Mouse (Mus musculus) embryonic facial prominence, embryonic 12.5 days (tissue): ENCODE data around the gene Slc25a17. TPM values are rescaled to one million over a fixed set of nuclear protein-coding genes. Genes with fewer than 3 reads are reported as not detected.

Experiments
- ATAC-seq: fragments of 200-750 bp; cut with Nextera tagmentation; 2 replicates; pipeline ENCODE4 v1.8.0; 2017; ENCODE audit not compliant: insufficient number of reproducible peaks, insufficient read depth, low FRiP score, low TSS enrichment
- H3K27ac ChIP-seq: fragments of 300-500 bp; sonication (generic); 2 replicates; pipeline ENCODE4 v1.5.1; 2016; ENCODE audit warnings: mild to moderate bottlenecking
- H3K27me3 ChIP-seq: fragments of 300-500 bp; sonication (generic); 2 replicates; pipeline ENCODE4 v1.6.1; 2016; ENCODE audit warnings: mild to moderate bottlenecking, moderate library complexity
- H3K36me3 ChIP-seq: fragments of 300-500 bp; sonication (generic); 2 replicates; pipeline ENCODE4 v1.6.1; 2016; ENCODE audit warnings: mild to moderate bottlenecking
- H3K4me1 ChIP-seq: fragments of 300-500 bp; sonication (generic); 2 replicates; pipeline ENCODE4 v1.6.1; 2016
- H3K4me2 ChIP-seq: fragments of 300-500 bp; sonication (generic); replicated peaks from 2 replicates; pipeline ENCODE4 v1.6.1; 2016; ENCODE audit warnings: mild to moderate bottlenecking, moderate library complexity
- H3K4me3 ChIP-seq: fragments of 300-500 bp; sonication (generic); 2 replicates; pipeline ENCODE4 v1.5.1; 2016; ENCODE audit warnings: mild to moderate bottlenecking
- H3K9ac ChIP-seq: fragments of 300-500 bp; sonication (generic); 2 replicates; pipeline ENCODE4 v1.6.1; 2016; ENCODE audit warnings: mild to moderate bottlenecking, moderate library complexity
- H3K9me3 ChIP-seq: fragments of 300-500 bp; sonication (generic); 2 replicates; pipeline ENCODE4 v1.6.1; 2016; ENCODE audit warnings: mild to moderate bottlenecking, moderate library complexity
- WGBS: fragments of 180-500 bp; shearing (Covaris S2); methylation state at CpG from one replicate; pipeline ENCODE4 v1.1.7; 2016; 5-methylcytosine and 5-hydroxymethylcytosine counted together
- polyA plus RNA-seq: library from polyadenylated mRNA; unstranded; fragments of >200 nt; fragmentation: Nextera tagmentation; extraction: Ambion mirVana; gene quantifications from 2 replicates; pipeline ENCODE4 v1.2.1, GENCODE M21; 2016

Gene Slc25a17
- polyA plus RNA-seq, 1 experiment from 2014 or later: 112 TPM

GRCm38 (mm10) chr15:81298213-81298612, 62.4 kb downstream of the Slc25a17 start:
- Histone ChIP-seq H3K4me2 (no peak overlapping the region), H3K27ac (0 out of 2 replicates have a peak overlapping the region, but pooled peaks have one; percentile 30), H3K9ac (no peak overlapping the region), H3K36me3 (no peaks in the 10 kb centered on the region), H3K27me3 (no peaks in the 10 kb centered on the region), H3K4me1 (no peaks in the 10 kb centered on the region), H3K9me3 (no peaks in the 10 kb centered on the region), H3K4me3 (no peak overlapping the region)
- 78% methylated on average over 6 of the region's 6 CpGs for WGBS
- ATAC-seq: no peak

- H3K36me3 ChIP-seq: no peaks in the 10 kb centered on the region
- ATAC-seq: no peak
- no peaks in the 10 kb centered on the region for H3K4me1 ChIP-seq
- H3K27ac ChIP-seq: no peak overlapping the region
- no peak overlapping the region for H3K9ac ChIP-seq
- no peaks in the 10 kb centered on the region for H3K27me3 ChIP-seq
- no peak overlapping the region for H3K4me2 ChIP-seq
- 74% methylated on average over 3 of the region's 3 CpGs for WGBS
- H3K4me3 ChIP-seq: no peak overlapping the region
- H3K9me3 ChIP-seq: no peaks in the 10 kb centered on the region
These were observed 63.1 kb downstream of the Slc25a17 start for GRCm38 (mm10) chr15:81297543-81297942.

GRCm38 (mm10) chr15:81294897-81295296, 65.7 kb downstream of the Slc25a17 start:
- H3K4me2 ChIP-seq: no peak overlapping the region
- no peak overlapping the region for H3K9ac ChIP-seq
- H3K4me1 ChIP-seq: 0 out of 2 replicates have a peak, but pooled peaks cover 5% of the 10 kb centered on the region
- H3K4me3 ChIP-seq: no peak overlapping the region
- no peaks in the 10 kb centered on the region for H3K27me3 ChIP-seq
- whole genome bisulfite sequencing: 91% methylated on average over 10 of the region's 10 CpGs
- no peak overlapping the region for H3K27ac ChIP-seq
- H3K9me3 ChIP-seq: no peaks in the 10 kb centered on the region
- H3K36me3 ChIP-seq: no peaks in the 10 kb centered on the region
- no peak for ATAC-seq

- no peaks in the 10 kb centered on the region for H3K36me3 ChIP-seq
- no peak overlapping the region for H3K4me3 ChIP-seq
- ATAC-seq: no peak
- WGBS: 78% methylated on average over 12 of the region's 12 CpGs
- H3K9me3 ChIP-seq: no peaks in the 10 kb centered on the region
- no peak overlapping the region for H3K4me2 ChIP-seq
- H3K27ac ChIP-seq: no peak overlapping the region
- H3K9ac ChIP-seq: no peak overlapping the region
- 0 out of 2 replicates have a peak, but pooled peaks cover 5% of the 10 kb centered on the region for H3K4me1 ChIP-seq
- H3K27me3 ChIP-seq: no peaks in the 10 kb centered on the region
These were observed 66.2 kb downstream of the Slc25a17 start for GRCm38 (mm10) chr15:81294386-81294785.

GRCm38 (mm10) chr15:81290747-81291146, 69.9 kb downstream of the Slc25a17 start:
- Histone ChIP-seq H3K4me3 (no peak overlapping the region), H3K36me3 (no peaks in the 10 kb centered on the region), H3K4me1 (0 out of 2 replicates have a peak, but pooled peaks cover 5% of the 10 kb centered on the region), H3K27me3 (no peaks in the 10 kb centered on the region), H3K9me3 (no peaks in the 10 kb centered on the region), H3K9ac (no peak overlapping the region), H3K27ac (no peak overlapping the region), H3K4me2 (no peak overlapping the region)
- no peak for ATAC-seq
- WGBS: 74% methylated on average over 9 of the region's 9 CpGs

- Histone ChIP-seq H3K27me3 (no peaks in the 10 kb centered on the region), H3K9me3 (no peaks in the 10 kb centered on the region), H3K4me2 (no peak overlapping the region), H3K4me1 (0 out of 2 replicates have a peak, but pooled peaks cover 5% of the 10 kb centered on the region), H3K9ac (no peak overlapping the region), H3K27ac (no peak overlapping the region), H3K36me3 (no peaks in the 10 kb centered on the region), H3K4me3 (no peak overlapping the region)
- no peak for ATAC-seq
- WGBS: 87% methylated on average over 4 of the region's 4 CpGs
These were observed 70.4 kb downstream of the Slc25a17 start for GRCm38 (mm10) chr15:81290230-81290629.

- Histone ChIP-seq H3K9ac (no peak overlapping the region), H3K4me1 (no peaks in the 10 kb centered on the region), H3K27ac (no peak overlapping the region), H3K9me3 (no peaks in the 10 kb centered on the region), H3K4me2 (no peak overlapping the region), H3K4me3 (no peak overlapping the region), H3K27me3 (no peaks in the 10 kb centered on the region), H3K36me3 (no peaks in the 10 kb centered on the region)
- ATAC-seq: no peak
- 70% methylated on average over 9 of the region's 9 CpGs for WGBS
These were observed 76.4 kb downstream of the Slc25a17 start for GRCm38 (mm10) chr15:81284121-81284734.

- no peak overlapping the region for H3K27ac ChIP-seq
- no peaks in the 10 kb centered on the region for H3K36me3 ChIP-seq
- no peak overlapping the region for H3K9ac ChIP-seq
- H3K4me2 ChIP-seq: no peak overlapping the region
- H3K4me1 ChIP-seq: peaks cover 21% of the 10 kb centered on the region
- H3K4me3 ChIP-seq: no peak overlapping the region
- no peaks in the 10 kb centered on the region for H3K27me3 ChIP-seq
- 66% methylated on average over 6 of the region's 6 CpGs for WGBS
- no peak for ATAC-seq
- no peaks in the 10 kb centered on the region for H3K9me3 ChIP-seq
These were observed 81.9 kb downstream of the Slc25a17 start for GRCm38 (mm10) chr15:81278699-81279098.

- peak overlapping the region; percentile 17; the same call in 1 of the 2 replicates for H3K4me2 ChIP-seq
- ATAC-seq: peak; percentile 85
- WGBS: 6% methylated on average over 11 of the region's 11 CpGs
- no peaks in the 10 kb centered on the region for H3K36me3 ChIP-seq
- H3K4me3 ChIP-seq: no peak overlapping the region
- H3K27ac ChIP-seq: peak overlapping the region; percentile 52; the same call in 1 of the 2 replicates
- peaks cover 21% of the 10 kb centered on the region for H3K4me1 ChIP-seq
- no peaks in the 10 kb centered on the region for H3K27me3 ChIP-seq
- H3K9me3 ChIP-seq: no peaks in the 10 kb centered on the region
- no peak overlapping the region for H3K9ac ChIP-seq
These were observed 82.7 kb downstream of the Slc25a17 start for GRCm38 (mm10) chr15:81277928-81278327.

- Histone ChIP-seq H3K9ac (no peak overlapping the region), H3K9me3 (no peaks in the 10 kb centered on the region), H3K27me3 (0 out of 2 replicates have a peak, but pooled peaks cover 3% of the 10 kb centered on the region), H3K36me3 (no peaks in the 10 kb centered on the region), H3K4me1 (peaks cover 16% of the 10 kb centered on the region), H3K4me2 (no peak overlapping the region), H3K4me3 (no peak overlapping the region), H3K27ac (no peak overlapping the region)
- WGBS: 66% methylated on average over 2 of the region's 2 CpGs
- no peak for ATAC-seq
These were observed 87.3 kb downstream of the Slc25a17 start for GRCm38 (mm10) chr15:81273361-81273760.

GRCm38 (mm10) chr15:81272305-81273053, 88.1 kb downstream of the Slc25a17 start:
- no peak for ATAC-seq
- no peak overlapping the region for H3K9ac ChIP-seq
- no peak overlapping the region for H3K4me3 ChIP-seq
- H3K36me3 ChIP-seq: no peaks in the 10 kb centered on the region
- peaks cover 7% of the 10 kb centered on the region for H3K4me1 ChIP-seq
- H3K27me3 ChIP-seq: 0 out of 2 replicates have a peak, but pooled peaks cover 3% of the 10 kb centered on the region
- H3K27ac ChIP-seq: no peak overlapping the region
- no peaks in the 10 kb centered on the region for H3K9me3 ChIP-seq
- H3K4me2 ChIP-seq: no peak overlapping the region
- 20% methylated on average over 13 of the region's 13 CpGs for WGBS
